Mouse (Mus musculus): ENCODE measurements around the gene Prm1. TPM values are rescaled to one million over a fixed set of nuclear protein-coding genes. Genes with fewer than 3 reads are reported as not detected.
A peak's percentile ranks its signal among the peaks of the same experiment; 100 is the strongest.

Gene Prm1
- polyA plus RNA-seq, 1 experiment from 2014 or later, result not detected

DNA sequence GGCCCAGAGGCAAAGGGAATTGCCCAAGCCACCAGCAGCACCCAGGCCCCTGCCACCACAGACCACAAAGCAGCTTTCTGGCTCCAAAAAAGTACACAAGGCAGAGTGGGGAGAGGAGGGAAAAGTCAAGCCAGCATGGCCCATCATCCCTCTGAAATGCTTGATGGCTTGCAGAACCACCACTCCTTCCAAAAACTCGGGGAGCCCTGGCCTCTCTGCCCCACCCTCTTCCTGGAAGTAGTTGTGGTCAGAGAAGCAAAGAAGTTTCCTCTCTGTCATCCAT, 22.5 kb downstream of the Prm1 start:
- Histone ChIP-seq H3K9me3 (ENCODE audit: low read depth, low read length) (no peaks in the 10 kb centered on the region), H3K9ac (peak overlapping the region; percentile 32; the same call in 1 of the 2 replicates), H3K27me3 (ENCODE audit: insufficient read depth, low read length) (no peaks in the 10 kb centered on the region), H3K4me3 (ENCODE audit: low read depth, low read length) (peak overlapping the region; percentile 70), H3K4me1 (ENCODE audit: insufficient read depth) (peaks cover 23% of the 10 kb centered on the region), H3K36me3 (ENCODE audit: insufficient read depth) (no peaks in the 10 kb centered on the region), H3K4me2 (peak overlapping the region; percentile 98), H3K27ac (ENCODE audit: low read depth) (no peak overlapping the region)
- TF ChIP-seq CTCF (IDR thresholded peaks at IDR 0.05; ENCODE audit: low read depth), result no peak
- ATAC-seq (ENCODE audit: insufficient read depth) (no peak), DNase-seq (no peak)
- WGBS, result 18% methylated on average over 1 of the region's 1 CpGs

GRCm38 (mm10) chr16:10782377-10783151, 23.1 kb downstream of the Prm1 start:
- no peaks in the 10 kb centered on the region for H3K27me3 ChIP-seq (ENCODE audit: insufficient read depth, low read length)
- H3K4me3 ChIP-seq (ENCODE audit: low read depth, low read length), result peak overlapping the region; percentile 70; the same call in 1 of the 2 replicates
- no peaks in the 10 kb centered on the region for H3K36me3 ChIP-seq (ENCODE audit: insufficient read depth)
- DNase-seq (no peak), ATAC-seq (ENCODE audit: insufficient read depth) (no peak)
- peak overlapping the region; percentile 84 for H3K27ac ChIP-seq (ENCODE audit: low read depth)
- H3K9ac ChIP-seq, result peak overlapping the region; percentile 32; the same call in 1 of the 2 replicates
- TF ChIP-seq CTCF (IDR thresholded peaks at IDR 0.05; ENCODE audit: low read depth), result no peak
- 47% methylated on average over 6 of the region's 6 CpGs for WGBS
- no peaks in the 10 kb centered on the region for H3K9me3 ChIP-seq (ENCODE audit: low read depth, low read length)
- H3K4me1 ChIP-seq (ENCODE audit: insufficient read depth), result peaks cover 23% of the 10 kb centered on the region
- peak overlapping the region; percentile 98 for H3K4me2 ChIP-seq

DNA sequence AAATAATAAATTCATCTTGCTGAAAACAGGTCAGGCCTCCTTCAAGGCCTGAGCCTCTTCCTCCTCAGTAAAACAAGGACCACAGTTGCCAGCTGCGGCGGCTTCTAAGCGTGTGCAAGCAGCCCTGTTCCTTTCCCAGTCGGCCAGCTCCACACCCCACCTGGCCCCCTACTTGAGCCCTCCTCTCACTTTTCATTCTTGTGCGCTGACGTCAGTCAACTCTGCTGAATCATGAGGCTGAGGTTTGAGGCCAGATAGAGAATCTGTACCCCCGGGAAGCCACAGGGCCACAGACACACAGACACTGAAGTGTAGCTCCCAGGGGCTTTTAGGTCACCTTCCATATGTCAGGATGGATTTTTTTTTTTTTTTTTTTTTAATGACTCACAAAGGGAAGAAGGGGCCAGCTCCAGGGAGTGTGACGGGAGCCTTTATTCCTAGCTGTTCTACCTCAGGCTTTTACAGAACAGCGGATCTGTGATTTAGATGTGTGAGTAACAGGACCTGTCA, 23.7 kb downstream of the Prm1 start:
- peak overlapping the region; percentile 84 for H3K27ac ChIP-seq (ENCODE audit: low read depth)
- 36% methylated on average over 9 of the region's 9 CpGs for WGBS
- H3K4me1 ChIP-seq (ENCODE audit: insufficient read depth), result peaks cover 24% of the 10 kb centered on the region
- ATAC-seq (ENCODE audit: insufficient read depth) (no peak), DNase-seq (peak; percentile 72)
- H3K4me2 ChIP-seq, result peak overlapping the region; percentile 98
- no peak for TF ChIP-seq CTCF (IDR thresholded peaks at IDR 0.05; ENCODE audit: low read depth)
- H3K27me3 ChIP-seq (ENCODE audit: insufficient read depth, low read length), result no peaks in the 10 kb centered on the region
- H3K9me3 ChIP-seq (ENCODE audit: low read depth, low read length), result no peaks in the 10 kb centered on the region
- no peaks in the 10 kb centered on the region for H3K36me3 ChIP-seq (ENCODE audit: insufficient read depth)
- peak overlapping the region; percentile 70; the same call in 1 of the 2 replicates for H3K4me3 ChIP-seq (ENCODE audit: low read depth, low read length)
- 0 out of 2 replicates have a peak overlapping the region, but pooled peaks have one; percentile 32 for H3K9ac ChIP-seq

DNA sequence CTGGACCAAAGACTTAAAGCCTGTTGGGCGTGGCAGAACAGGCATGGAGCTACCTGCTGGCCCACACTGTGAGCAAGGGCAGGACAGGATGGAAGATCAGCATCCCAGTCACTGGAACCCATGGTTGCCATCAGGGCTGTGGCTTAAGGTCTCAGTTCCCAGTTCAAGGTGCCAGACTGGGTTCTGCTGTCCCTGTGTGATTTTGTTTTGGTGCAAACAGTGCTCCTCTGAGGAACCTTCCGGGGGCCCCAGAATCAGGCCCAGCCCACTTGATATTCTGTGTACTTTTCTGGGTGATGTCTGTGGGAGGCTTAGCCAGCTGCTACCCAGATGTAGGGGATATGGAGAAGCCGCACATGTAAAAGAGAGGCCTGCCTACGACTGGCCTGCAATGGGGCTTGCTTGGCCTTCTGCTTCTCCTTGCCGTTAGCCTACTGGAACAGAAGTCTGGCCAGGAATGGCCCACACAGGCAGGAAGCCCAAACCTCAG, 25.0 kb downstream of the Prm1 start:
- no peaks in the 10 kb centered on the region for H3K9me3 ChIP-seq (ENCODE audit: low read depth, low read length)
- TF ChIP-seq CTCF (IDR thresholded peaks at IDR 0.05; ENCODE audit: low read depth), result no peak
- no peak overlapping the region for H3K4me3 ChIP-seq (ENCODE audit: low read depth, low read length)
- peak overlapping the region; percentile 9; the same call in 1 of the 2 replicates for H3K27ac ChIP-seq (ENCODE audit: low read depth)
- H3K36me3 ChIP-seq (ENCODE audit: insufficient read depth), result no peaks in the 10 kb centered on the region
- WGBS, result 58% methylated on average over 5 of the region's 5 CpGs
- peaks cover 19% of the 10 kb centered on the region for H3K4me1 ChIP-seq (ENCODE audit: insufficient read depth)
- no peak overlapping the region for H3K9ac ChIP-seq
- no peak overlapping the region for H3K4me2 ChIP-seq
- ATAC-seq (ENCODE audit: insufficient read depth) (no peak), DNase-seq (no peak)
- H3K27me3 ChIP-seq (ENCODE audit: insufficient read depth, low read length), result no peaks in the 10 kb centered on the region

GRCm38 (mm10) chr16:10777579-10778160, 28.0 kb downstream of the Prm1 start:
- Histone ChIP-seq H3K4me2 (no peak overlapping the region), H3K27me3 (ENCODE audit: insufficient read depth, low read length) (no peaks in the 10 kb centered on the region), H3K9ac (no peak overlapping the region), H3K4me1 (ENCODE audit: insufficient read depth) (peaks cover 12% of the 10 kb centered on the region), H3K4me3 (ENCODE audit: low read depth, low read length) (no peak overlapping the region), H3K27ac (ENCODE audit: low read depth) (no peak overlapping the region), H3K9me3 (ENCODE audit: low read depth, low read length) (no peaks in the 10 kb centered on the region), H3K36me3 (ENCODE audit: insufficient read depth) (no peaks in the 10 kb centered on the region)
- ATAC-seq (ENCODE audit: insufficient read depth), result no peak
- no peak for DNase-seq
- 55% methylated on average over 5 of the region's 5 CpGs for WGBS
- no peak for TF ChIP-seq CTCF (IDR thresholded peaks at IDR 0.05; ENCODE audit: low read depth)

GRCm38 (mm10) chr16:10776322-10776721, 29.3 kb downstream of the Prm1 start:
- no peak overlapping the region for H3K4me2 ChIP-seq
- H3K9me3 ChIP-seq (ENCODE audit: low read depth, low read length), result no peaks in the 10 kb centered on the region
- 26% methylated on average over 7 of the region's 7 CpGs for WGBS
- H3K9ac ChIP-seq, result no peak overlapping the region
- DNase-seq, result no peak
- no peak overlapping the region for H3K27ac ChIP-seq (ENCODE audit: low read depth)
- no peaks in the 10 kb centered on the region for H3K36me3 ChIP-seq (ENCODE audit: insufficient read depth)
- TF ChIP-seq CTCF (IDR thresholded peaks at IDR 0.05; ENCODE audit: low read depth), result no peak
- no peaks in the 10 kb centered on the region for H3K27me3 ChIP-seq (ENCODE audit: insufficient read depth, low read length)
- no peak overlapping the region for H3K4me3 ChIP-seq (ENCODE audit: low read depth, low read length)
- H3K4me1 ChIP-seq (ENCODE audit: insufficient read depth), result 0 out of 2 replicates have a peak, but pooled peaks cover 5% of the 10 kb centered on the region
- ATAC-seq (ENCODE audit: insufficient read depth), result no peak

- Histone ChIP-seq H3K9ac (no peak overlapping the region), H3K4me3 (ENCODE audit: low read depth, low read length) (no peak overlapping the region), H3K27me3 (ENCODE audit: insufficient read depth, low read length) (no peaks in the 10 kb centered on the region), H3K36me3 (ENCODE audit: insufficient read depth) (no peaks in the 10 kb centered on the region), H3K4me1 (ENCODE audit: insufficient read depth) (0 out of 2 replicates have a peak, but pooled peaks cover 3% of the 10 kb centered on the region), H3K27ac (ENCODE audit: low read depth) (no peak overlapping the region), H3K9me3 (ENCODE audit: low read depth, low read length) (no peaks in the 10 kb centered on the region), H3K4me2 (no peak overlapping the region)
- WGBS, result 29% methylated on average over 4 of the region's 4 CpGs
- ATAC-seq (ENCODE audit: insufficient read depth) (no peak), DNase-seq (no peak)
- no peak for TF ChIP-seq CTCF (IDR thresholded peaks at IDR 0.05; ENCODE audit: low read depth)
Observed at GRCm38 (mm10) chr16:10774726-10775125, 30.9 kb downstream of the Prm1 start.
